Mouse (Mus musculus) heart, embryonic 10.5 days (tissue): Measurements from ENCODE around the gene Apod. TPM values are rescaled to one million over a fixed set of nuclear protein-coding genes. Genes with fewer than 3 reads are reported as not detected.
"Not testable (repeated sequence)": the region's sequence is repeated elsewhere in the genome, so short reads cannot be mapped to it uniquely, and the experiment has no call there.

Source experiments
- DNase-seq: peaks from one replicate; pipeline ENCODE4 v3.0.0-alpha.2; 2017; ENCODE audit warnings: low spot score
- H3K27ac ChIP-seq: fragments of 300-500 bp; sonication (generic); 2 replicates; pipeline ENCODE4 v1.5.1; 2016; ENCODE audit warnings: mild to moderate bottlenecking
- H3K27me3 ChIP-seq: fragments of 300-500 bp; sonication (generic); 2 replicates; pipeline ENCODE4 v1.6.1; 2016; ENCODE audit warnings: mild to moderate bottlenecking; ENCODE audit not compliant: poor library complexity, insufficient read depth, severe bottlenecking
- H3K36me3 ChIP-seq: fragments of 300-500 bp; sonication (generic); 2 replicates; pipeline ENCODE4 v1.6.1; 2016; ENCODE audit warnings: mild to moderate bottlenecking, moderate library complexity
- H3K4me1 ChIP-seq: fragments of 300-500 bp; sonication (generic); 2 replicates; pipeline ENCODE4 v1.6.1; 2016; ENCODE audit warnings: mild to moderate bottlenecking
- H3K4me3 ChIP-seq: fragments of 300-500 bp; sonication (generic); 2 replicates; pipeline ENCODE4 v1.5.1; 2016; ENCODE audit warnings: mild to moderate bottlenecking, moderate library complexity
- H3K9me3 ChIP-seq: fragments of 300-500 bp; sonication (generic); 2 replicates; pipeline ENCODE4 v1.6.1; 2016; ENCODE audit warnings: mild to moderate bottlenecking, moderate library complexity
- WGBS: fragments of 180-500 bp; shearing (Covaris S2); methylation state at CpG from one replicate; pipeline ENCODE4 v1.1.7; 2016; 5-methylcytosine and 5-hydroxymethylcytosine counted together
- polyA plus RNA-seq: library from polyadenylated mRNA; unstranded; fragments of >200 nt; fragmentation: Nextera tagmentation; extraction: Ambion mirVana; gene quantifications from 2 replicates; pipeline ENCODE4 v1.2.1, GENCODE M21; 2016

The Apod gene
- polyA plus RNA-seq, 1 experiment from 2014 or later: not detected

- WGBS: 29% methylated on average over 3 of the region's 3 CpGs
- Histone ChIP-seq H3K36me3 (no peaks in the 10 kb centered on the region), H3K27me3 (peaks cover 4% of the 10 kb centered on the region; the same call in 1 of the 2 replicates), H3K27ac (no peak overlapping the region), H3K4me1 (peaks cover 4% of the 10 kb centered on the region; the same call in 1 of the 2 replicates), H3K9me3 (no peaks in the 10 kb centered on the region), H3K4me3 (no peak overlapping the region)
- DNase-seq: no peak
These were observed 23.3 kb upstream of the Apod start for GRCm38 (mm10) chr16:31337956-31338355.

- no peak for DNase-seq
- Histone ChIP-seq H3K9me3 (no peaks in the 10 kb centered on the region), H3K4me1 (no peaks in the 10 kb centered on the region), H3K27me3 (peaks cover 4% of the 10 kb centered on the region; the same call in 1 of the 2 replicates), H3K27ac (no peak overlapping the region), H3K4me3 (no peak overlapping the region), H3K36me3 (no peaks in the 10 kb centered on the region)
- WGBS: 47% methylated on average over 5 of the region's 5 CpGs
These were observed 20.2 kb upstream of the Apod start for GRCm38 (mm10) chr16:31334796-31335195.

- no peaks in the 10 kb centered on the region for H3K36me3 ChIP-seq
These were observed 18.0 kb upstream of the Apod start for GRCm38 (mm10) chr16:31332586-31332985.

GRCm38 (mm10) chr16:31330970-31331369 lies 16.4 kb upstream of the Apod start:
- H3K36me3 ChIP-seq, DNase-seq, H3K27me3 ChIP-seq, H3K4me3 ChIP-seq, H3K9me3 ChIP-seq, H3K4me1 ChIP-seq, H3K27ac ChIP-seq: not testable (repeated sequence)
- 82% methylated on average over 6 of the region's 6 CpGs for WGBS

More at GRCm38 (mm10) chr16:31332586-31332985, 18.0 kb upstream of the Apod start:
- no peak overlapping the region for H3K27ac ChIP-seq
- DNase-seq: no peak
- H3K4me1 ChIP-seq: no peaks in the 10 kb centered on the region
- no peak overlapping the region for H3K4me3 ChIP-seq
- peaks cover 4% of the 10 kb centered on the region; the same call in 1 of the 2 replicates for H3K27me3 ChIP-seq
- no peaks in the 10 kb centered on the region for H3K9me3 ChIP-seq

GRCm38 (mm10) chr16:31329668-31330067 lies 15.1 kb upstream of the Apod start:
- Histone ChIP-seq H3K27ac (no peak overlapping the region), H3K27me3 (no peaks in the 10 kb centered on the region), H3K36me3 (no peaks in the 10 kb centered on the region), H3K4me1 (no peaks in the 10 kb centered on the region), H3K4me3 (no peak overlapping the region), H3K9me3 (no peaks in the 10 kb centered on the region)
- 73% methylated on average over 2 of the region's 2 CpGs for WGBS
- no peak for DNase-seq

GRCm38 (mm10) chr16:31327891-31328290 lies 13.3 kb upstream of the Apod start:
- Histone ChIP-seq H3K4me3 (no peak overlapping the region), H3K36me3 (no peaks in the 10 kb centered on the region), H3K4me1 (no peaks in the 10 kb centered on the region), H3K27me3 (no peaks in the 10 kb centered on the region), H3K9me3 (no peaks in the 10 kb centered on the region), H3K27ac (no peak overlapping the region)
- no peak for DNase-seq
- 81% methylated on average over 2 of the region's 2 CpGs for WGBS

- no peak for DNase-seq
- no peaks in the 10 kb centered on the region for H3K9me3 ChIP-seq
- H3K27ac ChIP-seq: no peak overlapping the region
- no peak overlapping the region for H3K4me3 ChIP-seq
- no peaks in the 10 kb centered on the region for H3K36me3 ChIP-seq
- no peaks in the 10 kb centered on the region for H3K27me3 ChIP-seq
- 64% methylated on average over 8 of the region's 8 CpGs for WGBS
- H3K4me1 ChIP-seq: no peaks in the 10 kb centered on the region
These were observed 12.8 kb upstream of the Apod start for GRCm38 (mm10) chr16:31327430-31327829.

GRCm38 (mm10) chr16:31326679-31327078 lies 12.1 kb upstream of the Apod start:
- Histone ChIP-seq H3K27ac (no peak overlapping the region), H3K36me3 (no peaks in the 10 kb centered on the region), H3K27me3 (no peaks in the 10 kb centered on the region), H3K9me3 (no peaks in the 10 kb centered on the region), H3K4me1 (no peaks in the 10 kb centered on the region), H3K4me3 (no peak overlapping the region)
- 56% methylated on average over 8 of the region's 8 CpGs for WGBS
- no peak for DNase-seq

GRCm38 (mm10) chr16:31325966-31326365 lies 11.4 kb upstream of the Apod start:
- H3K4me3 ChIP-seq: no peak overlapping the region
- H3K4me1 ChIP-seq: no peaks in the 10 kb centered on the region
- H3K27ac ChIP-seq: no peak overlapping the region
- no peaks in the 10 kb centered on the region for H3K27me3 ChIP-seq
- 65% methylated on average over 5 of the region's 5 CpGs for WGBS
- no peaks in the 10 kb centered on the region for H3K36me3 ChIP-seq
- DNase-seq: no peak
- no peaks in the 10 kb centered on the region for H3K9me3 ChIP-seq

- Histone ChIP-seq H3K9me3 (no peaks in the 10 kb centered on the region), H3K27ac (no peak overlapping the region), H3K27me3 (no peaks in the 10 kb centered on the region), H3K4me3 (no peak overlapping the region), H3K36me3 (no peaks in the 10 kb centered on the region), H3K4me1 (no peaks in the 10 kb centered on the region)
- DNase-seq: no peak
- WGBS: 88% methylated on average over 14 of the region's 14 CpGs
These were observed 10.5 kb upstream of the Apod start for GRCm38 (mm10) chr16:31325120-31325519.

- Histone ChIP-seq H3K4me1 (no peaks in the 10 kb centered on the region), H3K36me3 (no peaks in the 10 kb centered on the region), H3K9me3 (no peaks in the 10 kb centered on the region), H3K27ac (no peak overlapping the region), H3K27me3 (no peaks in the 10 kb centered on the region), H3K4me3 (no peak overlapping the region)
- 83% methylated on average over 4 of the region's 4 CpGs for WGBS
- no peak for DNase-seq
These were observed 6.9 kb upstream of the Apod start for GRCm38 (mm10) chr16:31321501-31321900.

- no peak for DNase-seq
- WGBS: 88% methylated on average over 7 of the region's 7 CpGs
- no peak overlapping the region for H3K4me3 ChIP-seq
- no peak overlapping the region for H3K27ac ChIP-seq
- H3K4me1 ChIP-seq: no peaks in the 10 kb centered on the region
- no peaks in the 10 kb centered on the region for H3K36me3 ChIP-seq
- H3K27me3 ChIP-seq: no peaks in the 10 kb centered on the region
- no peaks in the 10 kb centered on the region for H3K9me3 ChIP-seq
These were observed 6.3 kb upstream of the Apod start for GRCm38 (mm10) chr16:31320954-31321353.

- H3K9me3 ChIP-seq, H3K27ac ChIP-seq, DNase-seq, H3K27me3 ChIP-seq, H3K4me1 ChIP-seq, H3K36me3 ChIP-seq, H3K4me3 ChIP-seq: not testable (repeated sequence)
- 72% methylated on average over 3 of the region's 3 CpGs for WGBS
These were observed 5.1 kb upstream of the Apod start for GRCm38 (mm10) chr16:31319723-31320122.

GRCm38 (mm10) chr16:31319316-31319715 lies 4.7 kb upstream of the Apod start:
- 54% methylated on average over 4 of the region's 4 CpGs for WGBS
- no peak overlapping the region for H3K27ac ChIP-seq
- H3K4me1 ChIP-seq: no peaks in the 10 kb centered on the region
- no peak for DNase-seq
- H3K36me3 ChIP-seq: no peaks in the 10 kb centered on the region
- no peaks in the 10 kb centered on the region for H3K9me3 ChIP-seq
- no peak overlapping the region for H3K4me3 ChIP-seq
- H3K27me3 ChIP-seq: no peaks in the 10 kb centered on the region
